Mouse (Mus musculus) CH12.LX (cell line): Measurements from ENCODE around the gene Tmem60. TPM values are rescaled to one million over a fixed set of nuclear protein-coding genes. Genes with fewer than 3 reads are reported as not detected.

Source experiments
- DNase-seq: peaks from one replicate; pipeline ENCODE4 v3.0.0-alpha.2; 2013; ENCODE audit errors: extremely low read depth
- H3K27ac ChIP-seq: 2 replicates; pipeline ENCODE4 v1.5.1; 2012; ENCODE audit warnings: low read depth, mild to moderate bottlenecking, control low read depth, moderate library complexity; ENCODE audit not compliant: insufficient read depth
- H3K27me3 ChIP-seq: replicated peaks from 2 replicates; pipeline ENCODE3; 2012; ENCODE audit warnings: inconsistent platforms
- H3K36me3 ChIP-seq, 2 experiments: replicated peaks in 1 of 2; 2 replicates each; pipeline versions ENCODE3 to v1.6.1; 2012; ENCODE audit warnings: inconsistent platforms in 1 of 2, low read length in 1 of 2, mild to moderate bottlenecking in 1 of 2, mixed read lengths in 1 of 2, moderate library complexity in 1 of 2; ENCODE audit not compliant: control insufficient read depth in 1 of 2, insufficient read depth in 1 of 2
- H3K4me1 ChIP-seq, 2 experiments: 2 replicates each; pipeline ENCODE4 v1.6.1; 2012; ENCODE audit warnings: inconsistent platforms in 1 of 2, moderate library complexity in 1 of 2; ENCODE audit not compliant: insufficient read depth in 2 of 2, control insufficient read depth in 1 of 2
- H3K4me2 ChIP-seq: 2 replicates; pipeline ENCODE4 v1.6.1; 2012; ENCODE audit warnings: low read depth, mild to moderate bottlenecking, control low read depth; ENCODE audit not compliant: poor library complexity, insufficient read depth, severe bottlenecking
- H3K4me3 ChIP-seq, 3 experiments: fragments of 150-350 bp in 1 of 3; sonication (generic) in 1 of 3; replicated peaks in 1 of 3; 2 replicates each; pipeline versions ENCODE3 to v1.5.1; 2011 to 2012; ENCODE audit warnings: low read depth in 2 of 3, low read length in 2 of 3, mild to moderate bottlenecking in 2 of 3, moderate library complexity in 2 of 3, control low read depth in 1 of 3, improper control_type of control experiment in 1 of 3, inconsistent platforms in 1 of 3, mixed read lengths in 1 of 3; ENCODE audit not compliant: poor library complexity in 1 of 3
- H3K79me2 ChIP-seq: replicated peaks from 2 replicates; pipeline ENCODE4 v1.6.1; 2012; ENCODE audit warnings: mild to moderate bottlenecking, moderate library complexity; ENCODE audit not compliant: control insufficient read depth, poor library complexity, insufficient read depth, severe bottlenecking; ENCODE audit errors: extremely low read depth
- H3K9ac ChIP-seq: 2 replicates; pipeline ENCODE4 v1.6.1; 2012; ENCODE audit warnings: low read depth, mild to moderate bottlenecking, control low read depth, moderate library complexity; ENCODE audit not compliant: insufficient read depth
- H3K9me3 ChIP-seq: replicated peaks from 2 replicates; pipeline ENCODE3; 2012; ENCODE audit warnings: low read length, inconsistent platforms, mixed read lengths
- BHLHE40 ChIP-seq: IDR thresholded peaks from 2 replicates; pipeline ENCODE4 v1.6.1; 2011; ENCODE audit warnings: mild to moderate bottlenecking, low read depth, low read length, improper control_type of control experiment
- CHD2 ChIP-seq: IDR thresholded peaks from 2 replicates; pipeline ENCODE4 v1.6.1; 2011; ENCODE audit warnings: low read length, improper control_type of control experiment
- E2F4 ChIP-seq: IDR thresholded peaks from 2 replicates; pipeline ENCODE4 v1.6.1; 2011; ENCODE audit warnings: low read depth, low read length, improper control_type of control experiment; ENCODE audit not compliant: insufficient replicate concordance
- ELF1 ChIP-seq: IDR thresholded peaks from 2 replicates; pipeline ENCODE4 v1.6.1; 2014; ENCODE audit warnings: low read depth, mild to moderate bottlenecking, inconsistent platforms, low read length, improper control_type of control experiment
- EP300 ChIP-seq: IDR thresholded peaks from 2 replicates; pipeline ENCODE4 v1.6.1; 2011; ENCODE audit warnings: low read length, improper control_type of control experiment
- ETS1 ChIP-seq: conservative IDR thresholded peaks from 2 replicates; pipeline ENCODE4 v1.6.1; 2012; ENCODE audit warnings: low read depth, mild to moderate bottlenecking, inconsistent platforms, low read length, improper control_type of control experiment, moderate library complexity
- GABPA ChIP-seq: IDR thresholded peaks from 2 replicates; pipeline ENCODE4 v1.6.1; 2012; ENCODE audit warnings: low read depth, low read length, improper control_type of control experiment, inconsistent platforms; ENCODE audit not compliant: insufficient replicate concordance
- HCFC1 ChIP-seq: IDR thresholded peaks from 2 replicates; pipeline ENCODE4 v1.6.1; 2012; ENCODE audit warnings: low read depth, mild to moderate bottlenecking, inconsistent platforms, low read length, improper control_type of control experiment
- IRF4 ChIP-seq: IDR thresholded peaks from 2 replicates; pipeline ENCODE4 v1.6.1; 2014; ENCODE audit warnings: low read depth, mild to moderate bottlenecking, inconsistent platforms, low read length, improper control_type of control experiment
- JUN ChIP-seq: IDR thresholded peaks from 2 replicates; pipeline ENCODE4 v1.6.1; 2011; ENCODE audit warnings: low read depth, mild to moderate bottlenecking, low read length, improper control_type of control experiment, moderate library complexity; ENCODE audit not compliant: insufficient read depth
- JUND ChIP-seq: conservative IDR thresholded peaks from 2 replicates; pipeline ENCODE4 v1.6.1; 2011; ENCODE audit warnings: low read depth, low read length, improper control_type of control experiment
- KAT2A ChIP-seq: IDR thresholded peaks from 2 replicates; pipeline ENCODE4 v1.6.1; 2012; ENCODE audit warnings: low read length, improper control_type of control experiment, inconsistent platforms; ENCODE audit not compliant: insufficient replicate concordance
- MAX ChIP-seq: IDR thresholded peaks from 2 replicates; pipeline ENCODE4 v1.6.1; 2011; ENCODE audit warnings: low read length, improper control_type of control experiment
- MAZ ChIP-seq: IDR thresholded peaks from 2 replicates; pipeline ENCODE4 v1.6.1; 2012; ENCODE audit warnings: low read depth, mild to moderate bottlenecking, inconsistent platforms, low read length, improper control_type of control experiment, moderate library complexity
- MEF2A ChIP-seq: IDR thresholded peaks from 2 replicates; pipeline ENCODE4 v1.6.1; 2014; ENCODE audit warnings: low read depth, mild to moderate bottlenecking, inconsistent platforms, low read length, improper control_type of control experiment, borderline replicate concordance
- MXI1 ChIP-seq: IDR thresholded peaks from 2 replicates; pipeline ENCODE4 v1.6.1; 2011; ENCODE audit warnings: mild to moderate bottlenecking, low read depth, low read length, improper control_type of control experiment
- NELFE ChIP-seq: IDR thresholded peaks from 2 replicates; pipeline ENCODE4 v1.6.1; 2011; ENCODE audit warnings: low read depth, low read length, improper control_type of control experiment
- NRF1 ChIP-seq: IDR thresholded peaks from 2 replicates; pipeline ENCODE4 v1.6.1; 2014; ENCODE audit warnings: low read depth, mild to moderate bottlenecking, inconsistent platforms, low read length, improper control_type of control experiment, moderate library complexity
- POLR2A ChIP-seq: IDR thresholded peaks from 2 replicates; pipeline ENCODE4 v1.6.1; 2011; ENCODE audit warnings: low read depth, mild to moderate bottlenecking, improper control_type of control experiment, low read length
- POLR2AphosphoS2 ChIP-seq: IDR thresholded peaks from 2 replicates; pipeline ENCODE4 v1.6.1; 2011; ENCODE audit warnings: low read depth, low read length, improper control_type of control experiment
- RAD21 ChIP-seq: IDR thresholded peaks from 2 replicates; pipeline ENCODE4 v1.6.1; 2011; ENCODE audit warnings: low read depth, mild to moderate bottlenecking, low read length, improper control_type of control experiment, moderate library complexity
- RCOR1 ChIP-seq: conservative IDR thresholded peaks from 2 replicates; pipeline ENCODE4 v1.6.1; 2012; ENCODE audit warnings: low read depth, mild to moderate bottlenecking, inconsistent platforms, low read length, improper control_type of control experiment
- SIN3A ChIP-seq: IDR thresholded peaks from 2 replicates; pipeline ENCODE4 v1.6.1; 2012; ENCODE audit warnings: low read length, improper control_type of control experiment, inconsistent platforms
- SMC3 ChIP-seq: IDR thresholded peaks from 2 replicates; pipeline ENCODE4 v1.6.1; 2011; ENCODE audit warnings: low read depth, low read length, improper control_type of control experiment
- TBP ChIP-seq: conservative IDR thresholded peaks from 2 replicates; pipeline ENCODE4 v1.6.1; 2011; ENCODE audit warnings: low read depth, low read length, improper control_type of control experiment
- UBTF ChIP-seq: IDR thresholded peaks from 2 replicates; pipeline ENCODE4 v1.6.1; 2012; ENCODE audit warnings: low read depth, mild to moderate bottlenecking, inconsistent platforms, low read length, improper control_type of control experiment, moderate library complexity
- USF1 ChIP-seq: IDR thresholded peaks from 2 replicates; pipeline ENCODE4 v1.6.1; 2014; ENCODE audit warnings: low read depth, mild to moderate bottlenecking, inconsistent platforms, low read length, improper control_type of control experiment
- ZC3H11A ChIP-seq: IDR thresholded peaks from 2 replicates; pipeline ENCODE4 v1.6.1; 2012; ENCODE audit warnings: low read depth, mild to moderate bottlenecking, inconsistent platforms, low read length, improper control_type of control experiment
- ZKSCAN1 ChIP-seq: IDR thresholded peaks from 2 replicates; pipeline ENCODE4 v1.6.1; 2012; ENCODE audit warnings: low read depth, inconsistent platforms, low read length, improper control_type of control experiment, borderline replicate concordance
- ZNF384 ChIP-seq: IDR thresholded peaks from 2 replicates; pipeline ENCODE4 v1.6.1; 2012; ENCODE audit warnings: low read depth, low read length, improper control_type of control experiment, inconsistent platforms
- dilution Hi-C: fragments of 300-500 bp; cut with MboI; formaldehyde crosslinking; loops from 2 replicates; pipeline ENCODE4 v1.14.3; 2020; ENCODE audit warnings: low sequenced_read_pairs; ENCODE audit not compliant: extremely low pct_unique_long_range_greater_than_20kb, extremely low pct_ligation_motif_present
- in situ Hi-C: fragments of 300-500 bp; cut with MboI; formaldehyde crosslinking; loops from 3 replicates; pipeline ENCODE4 v1.14.3; 2019; ENCODE audit warnings: low sequenced_read_pairs, low pct_ligation_motif_present, low pct_unique_long_range_greater_than_20kb, mixed read lengths
- polyA plus RNA-seq: library from polyadenylated mRNA; unstranded; fragments of >175 nt; gene quantifications from 2 replicates; pipeline ENCODE4 v1.2.1, GENCODE M21; 2012; ENCODE audit warnings: low read depth; ENCODE audit not compliant: insufficient read length
- total RNA-seq, 2 experiments: library from RNA; depleted of rRNA; stranded (reverse); fragments of 300-350 nt in 1 of 2; fragments of >200 nt in 1 of 2; gene quantifications; 2 replicates each; pipeline ENCODE4 v1.2.3; 2012 to 2014

Gene Tmem60
- total and polyA plus RNA-seq, 3 experiments = 12.9 to 35.4 (median 17.2) TPM

DNA sequence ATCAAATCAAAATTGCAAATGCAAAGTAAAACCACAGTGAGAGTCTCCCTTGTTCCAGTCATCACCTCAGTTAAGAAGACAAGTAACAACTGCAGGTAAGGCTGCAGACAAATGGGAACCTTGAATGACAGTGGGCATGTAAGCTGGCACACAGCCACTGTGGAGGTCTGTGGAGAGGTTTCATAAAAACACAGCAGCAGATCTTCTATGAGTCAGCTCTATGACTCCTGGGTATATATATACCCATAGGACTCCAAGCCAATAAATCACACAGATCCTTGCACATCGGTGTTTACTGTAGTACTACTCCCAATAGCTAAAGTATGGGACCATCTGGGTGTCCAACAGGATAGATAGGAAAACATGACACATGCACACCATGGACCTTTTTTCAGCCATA, 8.8 kb upstream of the Tmem60 start:
- Histone ChIP-seq H3K4me1 (peaks cover 0 to 44% of the 10 kb centered on the region in 2 experiments; a peak in 2 of 4 replicates), H3K4me3 (no peak overlapping the region), H3K9me3 (no peaks in the 10 kb centered on the region)
- no peak for TF ChIP-seq HCFC1
- no peak for TF ChIP-seq SMC3
- no peak for TF ChIP-seq JUN
- TF ChIP-seq POLR2A = no peak
- no peak for TF ChIP-seq ZKSCAN1
- TF ChIP-seq MEF2A = no peak
- TF ChIP-seq MXI1 = no peak
- no peak for TF ChIP-seq USF1
- TF ChIP-seq ETS1 = no peak
- TF ChIP-seq NELFE = no peak
- no peak for TF ChIP-seq ELF1
- TF ChIP-seq E2F4 = no peak
- TF ChIP-seq RCOR1 = no peak
- no peak for TF ChIP-seq BHLHE40
- TF ChIP-seq NRF1 = no peak
- TF ChIP-seq JUND = no peak
- TF ChIP-seq ZC3H11A = no peak
- TF ChIP-seq GABPA = no peak
- no peak for TF ChIP-seq TBP
- TF ChIP-seq, all 38 proteins: peak for 0
- no peak overlapping the region for H3K9ac ChIP-seq
- H3K27me3 ChIP-seq = no peaks in the 10 kb centered on the region
- no peak for DNase-seq
- dilution Hi-C loops = no loop called here
- no peak overlapping the region for H3K27ac ChIP-seq
- in situ Hi-C loops = no loop called here
- no peak overlapping the region for H3K4me2 ChIP-seq
- H3K79me2 ChIP-seq = peaks cover 30% of the 10 kb centered on the region
- peaks cover 0 to 4% of the 10 kb centered on the region in 2 experiments for H3K36me3 ChIP-seq

DNA sequence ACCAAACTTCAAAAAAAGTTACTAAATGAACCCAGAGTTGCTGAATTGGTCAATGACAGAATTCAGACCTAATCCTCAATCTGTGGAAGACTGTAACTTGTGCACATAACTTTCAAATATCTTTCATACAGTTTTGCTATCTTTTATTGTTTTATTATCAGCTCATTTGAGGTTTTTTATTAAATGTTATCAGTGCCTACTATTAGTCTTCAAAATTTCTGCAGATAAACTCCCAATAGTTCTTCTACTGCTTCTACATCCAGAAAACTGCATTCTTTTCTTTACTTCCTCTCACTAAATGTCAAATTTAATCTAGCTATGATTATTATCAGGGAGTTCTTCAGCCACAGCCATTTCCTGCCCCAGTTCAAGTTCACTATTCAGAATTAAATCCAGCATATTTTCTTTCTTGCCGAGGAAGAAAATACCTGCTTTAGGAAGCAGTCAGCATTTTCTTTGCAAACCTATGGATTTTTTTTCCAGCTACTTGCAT, 5.0 kb upstream of the Tmem60 start:
- DNase-seq = no peak
- Histone ChIP-seq H3K4me3 (no peak overlapping the region), H3K9ac (no peak overlapping the region), H3K4me1 (peaks cover 5 to 56% of the 10 kb centered on the region in 2 experiments), H3K9me3 (no peaks in the 10 kb centered on the region), H3K4me2 (no peak overlapping the region), H3K36me3 (peaks cover 0 to 4% of the 10 kb centered on the region in 2 experiments), H3K27me3 (no peaks in the 10 kb centered on the region), H3K79me2 (peaks cover 30% of the 10 kb centered on the region), H3K27ac (no peak overlapping the region)
- dilution Hi-C loops = no loop called here
- in situ Hi-C loops = no loop called here
- TF ChIP-seq UBTF (no peak), ZNF384 (no peak), SMC3 (no peak), CHD2 (no peak), JUND (no peak), KAT2A (no peak), MAX (no peak), EP300 (no peak), SIN3A (no peak), NELFE (no peak), ZKSCAN1 (no peak), MAZ (no peak), IRF4 (no peak), MEF2A (no peak), POLR2AphosphoS2 (no peak), RAD21 (no peak), ZC3H11A (no peak)
